Mouse (Mus musculus): ENCODE data around the gene Kirrel3.

The Kirrel3 gene

DNA sequence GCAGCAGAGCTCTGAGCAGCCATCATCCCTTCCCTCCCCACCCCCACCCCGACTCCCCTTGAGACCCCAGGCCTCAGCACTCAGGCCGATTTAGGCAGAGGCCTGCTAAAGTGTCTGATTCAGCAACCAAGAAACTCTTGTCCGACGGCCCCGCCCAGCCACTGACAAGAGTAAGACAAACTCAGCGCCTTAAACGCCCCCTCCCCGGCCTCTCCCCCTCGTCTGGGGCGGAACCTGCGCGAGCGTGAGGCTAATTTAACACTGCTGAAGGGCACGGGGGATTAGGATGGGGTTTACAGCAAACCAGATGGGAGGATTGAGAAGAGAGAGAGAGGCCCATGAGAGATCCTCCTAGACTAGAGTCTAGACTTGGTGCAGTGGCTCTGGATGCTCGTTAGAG lies 558.8 kb downstream of the Kirrel3 start:
- DNase-seq, result no peak

DNA sequence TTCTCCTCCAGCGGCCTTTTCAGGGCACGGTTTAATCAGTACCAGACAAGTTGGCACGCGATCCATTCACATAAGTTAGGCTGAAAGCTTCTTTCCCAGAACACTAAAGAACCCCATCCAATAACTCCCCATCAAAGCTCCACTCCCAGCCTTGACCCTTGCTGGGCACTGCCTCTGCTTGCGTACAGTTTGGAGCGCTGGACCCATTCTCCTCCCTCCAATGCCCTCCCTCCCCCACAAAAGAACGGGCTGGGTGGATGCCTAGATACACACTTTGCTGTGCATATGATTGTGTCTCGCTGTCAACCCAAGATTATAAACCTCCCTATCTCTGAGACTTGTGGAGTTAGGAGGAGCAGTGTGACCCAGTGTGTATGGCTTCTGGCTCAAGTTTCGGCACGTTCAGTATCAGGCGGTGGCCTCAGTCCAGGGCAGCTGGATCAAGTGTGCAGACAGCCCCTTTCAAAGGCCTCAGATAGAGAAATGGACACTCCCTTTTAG lies 559.4 kb downstream of the Kirrel3 start:
- DNase-seq, result no peak

DNA sequence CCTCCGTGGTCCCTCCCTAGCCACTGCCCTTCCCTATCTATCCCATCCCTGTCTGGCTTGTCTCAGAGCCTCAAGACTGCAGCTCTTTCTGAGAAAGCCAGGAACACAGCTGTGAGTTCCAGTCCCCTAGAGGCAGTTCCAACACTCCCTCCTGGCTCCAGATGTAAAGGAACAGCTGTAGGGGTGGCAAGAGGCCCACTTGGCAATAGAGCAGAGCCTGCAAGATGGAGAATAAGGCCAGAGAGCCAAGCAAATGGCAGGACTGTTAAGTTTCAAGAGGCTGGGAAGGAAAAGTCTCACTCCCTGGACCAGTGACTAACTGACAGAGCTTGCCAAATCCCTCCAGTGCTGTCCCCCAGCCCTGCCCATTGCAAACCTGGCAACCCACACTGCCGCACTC lies 560.1 kb downstream of the Kirrel3 start:
- DNase-seq, result no peak

DNA sequence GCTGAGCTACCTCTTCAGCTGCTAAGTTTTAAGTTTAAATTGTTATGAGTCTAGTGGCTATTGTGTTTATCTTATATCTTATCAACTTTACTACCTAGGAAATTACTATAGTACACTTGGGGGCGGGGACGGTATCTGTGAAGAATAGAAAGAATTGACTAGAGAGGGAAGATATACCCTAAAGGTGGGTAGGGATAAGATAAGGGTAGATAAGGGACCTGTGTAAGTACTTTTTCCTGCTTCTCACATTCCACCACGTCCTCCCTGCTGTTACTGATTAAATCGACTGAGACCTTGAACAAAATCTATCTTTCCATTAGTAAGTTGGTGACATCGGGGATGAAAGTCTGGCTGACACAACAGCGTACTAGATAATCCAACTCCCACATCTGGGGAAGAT lies 562.8 kb downstream of the Kirrel3 start:
- DNase-seq, result no peak

DNA sequence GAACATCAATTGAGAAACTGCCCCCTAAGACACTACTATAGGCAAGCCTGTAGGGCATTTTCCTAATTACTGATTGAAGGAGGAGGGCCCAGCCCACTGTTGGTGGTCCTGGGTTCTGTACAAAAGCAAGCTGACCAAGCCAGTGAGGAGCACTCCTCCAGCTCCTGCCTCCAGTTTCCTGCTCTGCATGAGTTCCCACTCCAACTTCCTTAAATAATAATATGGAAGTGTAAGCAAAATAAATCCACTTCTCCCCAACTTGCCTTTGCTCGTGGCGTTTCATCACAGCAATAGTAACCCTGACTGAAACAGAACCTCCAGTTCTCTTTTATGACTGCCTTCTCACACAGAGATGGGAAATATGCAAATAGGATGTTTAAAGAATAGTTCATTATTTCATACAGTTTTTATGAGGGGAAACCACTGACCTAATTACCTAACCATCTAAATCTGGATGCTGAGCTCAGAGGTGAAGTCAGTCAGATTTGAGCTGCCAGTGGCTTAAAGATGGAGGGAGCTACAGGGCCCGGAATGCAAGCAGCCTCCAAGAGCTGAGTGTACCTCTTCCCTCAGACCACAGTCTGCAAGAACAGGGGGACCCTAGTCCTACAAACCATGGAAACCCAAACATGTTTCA lies 564.3 kb downstream of the Kirrel3 start:
- peak in 1 of 2 experiments; percentile 17 for DNase-seq

DNA sequence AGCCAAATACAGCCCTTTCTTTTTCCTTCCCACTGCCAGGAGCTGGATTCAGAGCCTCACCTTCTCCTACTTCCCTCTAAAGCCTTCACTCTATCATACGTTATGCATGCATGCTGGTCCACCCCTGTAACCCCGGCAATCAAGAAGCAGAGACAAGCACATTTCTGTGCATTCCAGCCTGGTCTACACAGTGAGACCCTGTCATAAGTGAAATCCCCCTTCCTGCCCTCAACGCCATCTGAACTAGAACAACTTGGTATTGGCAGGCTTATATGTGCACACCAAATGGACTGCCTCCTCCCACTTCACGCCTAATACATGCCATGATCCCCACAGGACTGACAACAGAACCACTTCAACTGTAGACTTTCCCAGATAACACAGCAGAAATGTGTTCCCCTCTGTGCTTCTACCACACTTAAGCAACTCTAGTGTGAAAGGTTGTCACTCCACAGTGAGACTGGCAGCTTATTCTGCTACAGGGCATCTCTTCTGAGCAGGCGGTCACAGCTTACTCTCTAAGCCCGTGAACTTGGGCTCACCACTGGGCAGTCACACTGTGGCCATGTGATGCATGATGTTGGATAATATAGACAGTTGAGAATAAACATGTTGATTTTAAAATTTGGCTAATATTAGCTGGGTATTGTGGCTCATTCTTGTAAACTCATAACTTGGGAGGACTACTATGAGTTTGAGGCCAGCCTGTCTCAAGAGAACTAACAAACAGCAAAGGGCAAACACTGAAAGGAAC lies 565.2 kb downstream of the Kirrel3 start:
- no peak for DNase-seq

DNA sequence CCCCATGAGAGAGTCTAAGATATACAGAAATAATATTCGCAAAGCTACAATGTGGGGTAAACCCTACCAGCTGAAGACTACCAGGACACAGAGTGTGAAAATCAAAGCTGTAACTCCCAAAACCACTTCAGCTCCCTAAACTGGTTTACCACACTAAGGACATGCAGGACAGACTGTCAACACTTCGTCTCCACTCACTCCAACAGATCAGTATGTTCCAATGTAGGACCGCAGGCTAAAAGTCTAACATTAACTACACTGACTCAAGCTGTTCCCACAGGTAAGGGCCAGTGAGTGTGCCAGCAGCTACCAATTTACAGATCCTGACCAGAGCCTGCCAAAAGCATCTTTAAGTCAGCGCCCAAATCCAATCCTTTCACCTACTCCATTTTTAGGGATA lies 566.0 kb downstream of the Kirrel3 start:
- DNase-seq, result no peak

DNA sequence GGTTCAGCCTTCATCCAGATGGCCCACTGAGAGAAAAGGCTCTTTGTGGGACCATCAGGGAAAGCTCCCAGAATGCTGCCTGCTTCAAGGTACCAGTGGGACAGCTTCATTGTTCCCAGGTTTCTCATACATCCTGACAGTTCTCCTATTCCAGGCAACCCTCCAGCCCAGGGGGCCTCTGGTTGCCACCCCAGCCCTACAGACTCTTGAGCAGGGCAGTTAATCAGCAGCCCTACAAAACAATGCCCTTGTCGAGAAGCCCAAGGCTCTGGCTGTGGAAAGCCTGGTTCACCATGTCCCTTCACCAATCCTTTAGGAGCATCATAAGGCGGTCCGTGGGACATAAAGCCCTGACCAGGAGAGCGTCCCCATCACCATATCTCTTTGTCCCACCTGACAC lies 567.0 kb downstream of the Kirrel3 start:
- no peak for DNase-seq

DNA sequence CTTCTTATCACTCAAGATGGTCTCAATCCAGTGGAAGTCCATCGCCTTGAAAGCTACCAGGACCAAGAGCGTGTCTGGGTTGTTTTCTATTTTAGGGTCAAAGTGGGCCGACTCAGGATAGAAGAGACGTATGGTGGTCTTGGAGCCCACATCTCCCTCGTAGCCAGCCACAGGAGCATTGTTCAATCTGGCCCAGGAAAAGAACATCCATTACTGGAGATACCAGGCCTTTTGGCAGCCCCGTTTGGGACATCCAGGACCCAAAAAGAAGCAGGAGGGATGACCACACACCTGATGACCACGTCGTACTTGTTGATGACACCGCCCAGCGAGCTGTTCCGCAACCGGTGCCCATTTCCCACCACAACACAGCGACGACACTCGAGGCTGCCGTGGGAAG lies 567.4 kb downstream of the Kirrel3 start:
- no peak for DNase-seq

DNA sequence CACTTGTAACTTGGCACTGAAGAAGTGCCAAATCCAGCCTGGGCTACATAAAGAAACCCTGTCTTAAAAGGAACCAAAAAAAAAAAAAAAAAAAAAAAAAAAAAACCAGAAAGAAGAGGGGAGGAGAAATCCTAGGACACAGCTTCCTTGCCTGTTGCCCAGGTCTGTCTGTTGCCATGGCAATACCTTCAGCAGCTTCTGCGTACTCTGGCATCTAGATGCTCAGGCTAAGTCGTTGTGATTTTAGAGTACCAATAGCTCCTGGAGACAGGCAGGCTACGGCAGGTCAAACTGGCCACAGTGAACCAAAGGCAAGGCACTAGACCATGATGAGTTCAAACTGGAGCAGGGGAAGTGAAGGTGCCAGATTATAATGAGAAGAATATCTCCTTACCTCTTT lies 568.0 kb downstream of the Kirrel3 start:
- DNase-seq, result no peak

DNA sequence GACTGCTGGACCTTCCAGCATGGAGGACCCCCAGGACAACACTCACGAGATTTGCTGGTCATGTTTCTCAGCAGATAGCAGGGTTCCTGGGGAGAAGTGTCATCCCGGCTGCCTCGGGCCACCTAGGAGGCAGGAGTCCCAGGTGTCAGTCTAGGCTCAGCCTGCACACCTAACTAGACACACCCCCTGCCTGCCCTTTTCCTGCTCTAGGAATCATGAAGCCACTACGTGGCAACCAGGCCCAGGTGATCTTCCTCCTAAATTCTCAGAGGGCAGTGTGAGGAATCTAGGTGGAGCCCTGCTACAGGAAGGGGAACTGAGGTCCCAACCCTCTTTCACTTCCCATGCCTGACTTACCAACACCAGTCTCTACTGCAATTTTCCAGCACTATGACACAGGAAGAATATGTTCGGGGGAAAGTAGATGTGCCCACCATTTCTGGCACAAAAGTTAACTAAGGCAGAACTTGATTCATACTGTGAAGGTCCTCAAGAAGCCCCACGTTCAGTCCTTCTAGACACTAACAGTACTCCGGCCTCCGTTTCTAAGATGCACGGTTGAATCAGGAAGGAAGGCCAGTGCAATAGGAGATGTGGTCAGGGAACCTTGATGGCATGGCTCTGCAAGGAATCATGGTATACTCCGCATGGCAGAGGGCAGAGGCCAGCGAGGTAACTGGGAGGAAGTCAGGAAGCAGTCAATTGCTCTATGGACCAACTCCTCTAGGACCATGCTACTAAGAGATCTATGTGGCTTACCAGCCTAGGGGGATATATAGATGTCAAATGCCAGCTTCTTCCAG lies 570.0 kb downstream of the Kirrel3 start:
- DNase-seq, result no peak

DNA sequence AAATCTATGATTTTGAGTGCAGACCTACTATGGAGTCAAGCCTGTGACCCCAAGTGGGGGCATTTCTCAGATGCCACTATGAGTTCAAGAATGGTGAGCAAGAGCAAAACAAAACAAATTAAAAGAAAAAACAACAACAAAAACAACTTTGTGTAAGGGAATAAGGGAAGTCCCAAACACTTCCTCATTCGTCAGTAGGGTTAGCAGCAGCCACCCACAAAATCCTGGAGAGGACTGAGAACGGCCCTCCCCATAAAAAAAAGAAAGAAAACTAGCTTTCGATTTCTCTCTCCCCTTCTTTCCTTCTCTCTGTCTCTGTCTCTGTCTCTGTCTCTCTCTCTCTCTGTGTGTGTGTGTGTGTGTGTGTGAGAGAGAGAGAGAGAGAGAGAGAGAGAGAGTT lies 570.9 kb downstream of the Kirrel3 start:
- no peak for DNase-seq

DNA sequence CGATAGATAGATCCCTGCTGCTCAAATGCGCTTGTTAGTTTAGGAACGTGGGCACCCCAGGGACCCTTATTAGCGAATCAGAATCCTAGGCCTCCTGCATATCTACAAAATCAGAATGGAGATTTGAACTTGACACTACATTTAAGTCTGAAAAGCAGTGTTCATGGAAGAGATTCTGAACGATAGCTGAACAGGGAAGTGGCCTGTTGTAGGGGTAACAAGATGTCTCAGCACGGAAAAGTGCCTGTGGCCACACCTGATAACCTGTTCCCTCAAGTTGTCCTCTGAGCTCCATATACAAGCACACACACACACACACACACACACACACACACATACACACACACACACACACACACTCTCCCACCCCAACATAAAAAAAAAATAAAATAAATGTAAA lies 571.9 kb downstream of the Kirrel3 start:
- DNase-seq, result no peak

DNA sequence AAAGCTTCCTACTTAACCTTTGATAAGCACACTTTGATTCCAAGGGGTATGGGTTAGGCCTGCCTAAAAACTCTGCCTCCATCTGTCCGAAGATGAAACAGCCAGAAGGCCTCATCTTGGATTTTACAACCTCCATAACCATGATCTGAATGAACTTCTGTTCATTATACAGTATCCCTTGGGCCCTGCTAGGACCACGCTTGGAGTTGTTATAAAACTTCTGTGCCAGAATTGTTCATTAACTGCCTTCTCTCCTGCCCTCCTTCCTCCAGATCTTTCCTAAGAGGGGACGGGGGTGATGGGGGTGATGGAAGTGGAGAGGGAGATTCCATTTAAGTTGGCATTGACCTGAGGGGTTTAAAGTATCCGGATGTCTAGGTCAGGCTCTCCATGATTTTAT lies 572.5 kb downstream of the Kirrel3 start:
- no peak for DNase-seq

DNA sequence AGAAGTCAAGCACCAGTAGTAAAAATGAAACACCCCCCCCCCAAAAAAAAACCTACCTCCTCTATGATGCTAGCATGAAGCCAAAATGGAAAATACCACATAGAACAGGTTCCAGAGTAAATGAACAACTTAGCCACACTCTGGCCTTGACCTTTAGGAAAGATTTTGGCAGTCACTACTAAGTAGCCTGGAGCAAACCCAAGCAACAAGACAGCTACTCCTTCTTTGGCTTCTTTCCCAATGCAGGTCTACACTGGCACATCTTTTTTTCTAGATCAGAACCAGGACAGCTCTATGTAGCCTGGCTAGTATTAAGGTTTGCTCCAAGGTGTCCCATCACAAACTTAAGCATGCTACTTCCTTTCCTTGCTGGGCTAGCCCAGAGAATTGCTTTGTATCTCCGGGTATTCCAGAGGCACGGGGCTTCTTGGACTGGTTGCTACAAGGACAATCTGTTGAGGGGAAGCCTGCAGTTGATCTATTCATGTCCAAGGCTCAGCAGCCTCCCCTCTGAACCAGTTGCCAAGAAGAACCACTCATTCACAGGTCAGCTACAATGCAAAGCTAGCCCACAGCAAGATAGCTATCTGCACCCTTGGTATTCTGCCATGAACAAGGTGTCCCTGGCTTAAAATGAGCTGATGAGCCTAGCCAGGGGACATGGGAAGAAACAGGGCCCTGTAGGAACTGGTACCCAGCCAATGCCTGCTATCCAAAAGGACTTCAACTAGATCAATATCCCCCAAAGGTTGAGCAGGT lies 573.1 kb downstream of the Kirrel3 start:
- no peak for DNase-seq

DNA sequence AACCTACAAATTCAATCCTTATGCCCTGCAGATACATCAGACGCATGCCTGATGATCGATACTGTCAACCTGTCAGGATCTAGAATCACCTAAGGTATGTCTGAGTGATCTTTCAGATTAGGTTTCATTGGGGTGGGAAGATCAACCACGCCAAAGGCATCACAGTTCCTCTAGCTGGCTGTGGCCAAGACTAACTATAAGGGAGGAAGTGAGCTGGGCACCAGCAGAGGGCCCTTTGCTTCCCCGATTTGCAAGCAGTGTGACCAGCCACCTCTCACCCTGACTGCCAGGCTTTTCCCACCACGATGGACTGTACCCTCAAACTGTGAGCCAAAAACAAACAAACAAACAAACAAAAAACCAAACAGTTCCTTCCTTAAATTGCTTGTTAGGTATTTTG lies 574.2 kb downstream of the Kirrel3 start:
- no peak for DNase-seq

DNA sequence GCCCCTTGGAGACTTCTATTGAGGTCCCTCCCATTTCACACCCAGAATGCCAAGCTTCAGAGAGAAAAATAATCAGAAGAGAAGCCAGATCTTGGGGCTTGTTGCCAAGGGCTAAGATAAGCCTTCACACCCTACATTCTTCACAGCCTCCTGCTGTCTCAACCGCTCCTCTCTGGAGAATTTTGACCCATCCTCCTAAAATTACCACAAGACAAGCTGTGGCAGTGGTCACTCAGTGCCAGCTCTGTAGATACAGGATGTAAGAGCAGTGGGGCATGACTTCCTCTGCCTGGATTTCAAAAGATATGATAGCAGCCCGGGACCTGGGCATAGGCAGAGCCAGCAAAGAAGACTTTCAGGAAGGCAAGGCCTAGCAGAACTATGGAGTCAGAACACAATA lies 575.8 kb downstream of the Kirrel3 start:
- no peak for DNase-seq
